Mouse (Mus musculus): ENCODE data around the gene Nckap5.
"Not testable (repeated sequence)": the region's sequence is repeated elsewhere in the genome, so short reads cannot be mapped to it uniquely, and the experiment has no call there.

Nckap5 gene

GRCm38 (mm10) chr1:126830031-126830927 lies at the start of gene Nckap5:
Gene Nckap5 (minus strand): TSS chr1:126830799.
- peak in 1 of 2 experiments; percentile 7 for DNase-seq (ENCODE audit: low spot score in 2 of 2)

- DNase-seq (ENCODE audit: low spot score in 2 of 2) = no peak
These were observed 46.9 kb upstream of the Nckap5 start for GRCm38 (mm10) chr1:126877495-126877894.

- no peak for DNase-seq (ENCODE audit: low spot score in 2 of 2)
These were observed 37.8 kb upstream of the Nckap5 start for GRCm38 (mm10) chr1:126868372-126868771.

- DNase-seq (ENCODE audit: low spot score in 2 of 2) = no peak
These were observed 37.3 kb upstream of the Nckap5 start for GRCm38 (mm10) chr1:126867912-126868311.

GRCm38 (mm10) chr1:126865591-126866086 lies 35.0 kb upstream of the Nckap5 start:
- DNase-seq (ENCODE audit: low spot score in 2 of 2) = no peak

- no peak for DNase-seq (ENCODE audit: low spot score in 2 of 2)
These were observed 31.2 kb upstream of the Nckap5 start for GRCm38 (mm10) chr1:126861816-126862215.

GRCm38 (mm10) chr1:126860537-126860936 lies 29.9 kb upstream of the Nckap5 start:
- no peak for DNase-seq (ENCODE audit: low spot score in 2 of 2)

- no peak for DNase-seq (ENCODE audit: low spot score in 2 of 2)
These were observed 18.9 kb upstream of the Nckap5 start for GRCm38 (mm10) chr1:126849481-126849880.

GRCm38 (mm10) chr1:126846317-126846716 lies 15.7 kb upstream of the Nckap5 start:
- DNase-seq (ENCODE audit: low spot score in 2 of 2) = no peak

GRCm38 (mm10) chr1:126832885-126833284 lies 2.3 kb upstream of the Nckap5 start:
- DNase-seq (ENCODE audit: low spot score in 2 of 2) = no peak

GRCm38 (mm10) chr1:126829031-126829430 lies 1.6 kb downstream of the Nckap5 start:
- no peak for DNase-seq (ENCODE audit: low spot score in 2 of 2)

- DNase-seq (ENCODE audit: low spot score in 2 of 2) = no peak
These were observed 5.8 kb downstream of the Nckap5 start for GRCm38 (mm10) chr1:126824841-126825240.

- no peak for DNase-seq (ENCODE audit: low spot score in 2 of 2)
These were observed 8.4 kb downstream of the Nckap5 start for GRCm38 (mm10) chr1:126822246-126822645.

GRCm38 (mm10) chr1:126817381-126818034 lies 13.1 kb downstream of the Nckap5 start:
- DNase-seq (ENCODE audit: low spot score in 2 of 2) = peak; percentile 38 to 47

- no peak for DNase-seq (ENCODE audit: low spot score in 2 of 2)
These were observed 23.5 kb downstream of the Nckap5 start for GRCm38 (mm10) chr1:126806994-126807611.

- DNase-seq (ENCODE audit: low spot score in 2 of 2) = no peak
These were observed 24.1 kb downstream of the Nckap5 start for GRCm38 (mm10) chr1:126806548-126806947.

GRCm38 (mm10) chr1:126802405-126802804 lies 28.2 kb downstream of the Nckap5 start:
- DNase-seq (ENCODE audit: low spot score in 2 of 2) = no peak

- DNase-seq (ENCODE audit: low spot score in 2 of 2) = no peak
These were observed 28.9 kb downstream of the Nckap5 start for GRCm38 (mm10) chr1:126801706-126802105.

- no peak for DNase-seq (ENCODE audit: low spot score in 2 of 2)
These were observed 31.2 kb downstream of the Nckap5 start for GRCm38 (mm10) chr1:126799379-126799798.

- not testable (repeated sequence) for DNase-seq (ENCODE audit: low spot score in 2 of 2)
These were observed 50.2 kb downstream of the Nckap5 start for GRCm38 (mm10) chr1:126780354-126780941.

GRCm38 (mm10) chr1:126773947-126774346 lies 56.7 kb downstream of the Nckap5 start:
- DNase-seq (ENCODE audit: low spot score in 2 of 2) = not testable (repeated sequence)

GRCm38 (mm10) chr1:126766971-126767370 lies 63.6 kb downstream of the Nckap5 start:
- no peak for DNase-seq (ENCODE audit: low spot score in 2 of 2)

Measured in thymus, postnatal 10 days (tissue).